Mouse (Mus musculus): ENCODE data around the gene Paqr8. TPM values are rescaled to one million over a fixed set of nuclear protein-coding genes. Genes with fewer than 3 reads are reported as not detected.
A peak's percentile ranks its signal among the peaks of the same experiment; 100 is the strongest.

Paqr8 gene
- polyA plus RNA-seq, 1 experiment: 1.5 TPM

- H3K79me2 ChIP-seq (ENCODE audit: control insufficient read depth, insufficient read depth): no peaks in the 10 kb centered on the region
- no peaks in the 10 kb centered on the region for H3K36me3 ChIP-seq (ENCODE audit: control insufficient read depth, insufficient read depth)
- no peak overlapping the region for H3ac ChIP-seq (ENCODE audit: control insufficient read depth, insufficient read length, low read depth)
- TF ChIP-seq USF1 (IDR thresholded peaks at IDR 0.05; ENCODE audit: low read depth): no peak
- no peak for TF ChIP-seq CTCF (IDR thresholded peaks at IDR 0.05; ENCODE audit: control insufficient read depth, insufficient read depth, insufficient read length)
- no peaks in the 10 kb centered on the region for H3K79me3 ChIP-seq (ENCODE audit: low read depth)
- no peaks in the 10 kb centered on the region for H3K27me3 ChIP-seq (ENCODE audit: control insufficient read depth, insufficient read depth, insufficient read length)
- H3K4me3 ChIP-seq (ENCODE audit: insufficient read depth, poor library complexity, severe bottlenecking): no peak overlapping the region
Measured at GRCm38 (mm10) chr1:20874061-20874460, 16.3 kb upstream of the Paqr8 start.

GRCm38 (mm10) chr1:20877355-20877754 lies 13.1 kb upstream of the Paqr8 start:
- TF ChIP-seq MAX (IDR thresholded peaks at IDR 0.05) (no peak), MYOD1 (IDR thresholded peaks at IDR 0.05; ENCODE audit: control insufficient read depth, insufficient read length, low read depth) (no peak), FOSL1 (IDR thresholded peaks at IDR 0.05; ENCODE audit: insufficient read depth, low read length, poor library complexity, severe bottlenecking) (no peak), MYOG (IDR thresholded peaks at IDR 0.05; ENCODE audit: control insufficient read depth, extremely low read depth, insufficient read length) (no peak), USF1 (IDR thresholded peaks at IDR 0.05; ENCODE audit: low read depth) (no peak), CEBPB (IDR thresholded peaks at IDR 0.05; ENCODE audit: low read depth) (no peak), CTCF (IDR thresholded peaks at IDR 0.05; ENCODE audit: control insufficient read depth, insufficient read depth, insufficient read length) (no peak)
- Histone ChIP-seq H3K79me3 (ENCODE audit: low read depth) (no peaks in the 10 kb centered on the region), H3K27me3 (ENCODE audit: control insufficient read depth, insufficient read depth, insufficient read length) (no peaks in the 10 kb centered on the region), H3K4me3 (ENCODE audit: insufficient read depth, poor library complexity, severe bottlenecking) (no peak overlapping the region), H3ac (ENCODE audit: control insufficient read depth, insufficient read length, low read depth) (no peak overlapping the region), H3K36me3 (ENCODE audit: control insufficient read depth, insufficient read depth) (no peaks in the 10 kb centered on the region), H3K79me2 (ENCODE audit: control insufficient read depth, insufficient read depth) (no peaks in the 10 kb centered on the region)

GRCm38 (mm10) chr1:20879361-20879760 lies 11.0 kb upstream of the Paqr8 start:
- no peak overlapping the region for H3ac ChIP-seq (ENCODE audit: control insufficient read depth, insufficient read length, low read depth)
- no peaks in the 10 kb centered on the region for H3K36me3 ChIP-seq (ENCODE audit: control insufficient read depth, insufficient read depth)
- H3K79me2 ChIP-seq (ENCODE audit: control insufficient read depth, insufficient read depth): no peaks in the 10 kb centered on the region
- TF ChIP-seq USF1 (IDR thresholded peaks at IDR 0.05; ENCODE audit: low read depth) (no peak), MYOG (IDR thresholded peaks at IDR 0.05; ENCODE audit: control insufficient read depth, extremely low read depth, insufficient read length) (no peak), CTCF (IDR thresholded peaks at IDR 0.05; ENCODE audit: control insufficient read depth, insufficient read depth, insufficient read length) (no peak), MYOD1 (IDR thresholded peaks at IDR 0.05; ENCODE audit: control insufficient read depth, insufficient read length, low read depth) (no peak), FOSL1 (IDR thresholded peaks at IDR 0.05; ENCODE audit: insufficient read depth, low read length, poor library complexity, severe bottlenecking) (no peak), CEBPB (IDR thresholded peaks at IDR 0.05; ENCODE audit: low read depth) (no peak), MAX (IDR thresholded peaks at IDR 0.05) (no peak)
- H3K27me3 ChIP-seq (ENCODE audit: control insufficient read depth, insufficient read depth, insufficient read length): no peaks in the 10 kb centered on the region
- H3K4me3 ChIP-seq (ENCODE audit: insufficient read depth, poor library complexity, severe bottlenecking): no peak overlapping the region
- no peaks in the 10 kb centered on the region for H3K79me3 ChIP-seq (ENCODE audit: low read depth)

- no peaks in the 10 kb centered on the region for H3K27me3 ChIP-seq (ENCODE audit: control insufficient read depth, insufficient read depth, insufficient read length)
- no peak overlapping the region for H3K4me3 ChIP-seq (ENCODE audit: insufficient read depth, poor library complexity, severe bottlenecking)
- no peak overlapping the region for H3ac ChIP-seq (ENCODE audit: control insufficient read depth, insufficient read length, low read depth)
- no peaks in the 10 kb centered on the region for H3K79me2 ChIP-seq (ENCODE audit: control insufficient read depth, insufficient read depth)
- H3K36me3 ChIP-seq (ENCODE audit: control insufficient read depth, insufficient read depth): no peaks in the 10 kb centered on the region
- no peaks in the 10 kb centered on the region for H3K79me3 ChIP-seq (ENCODE audit: low read depth)
- no peak for TF ChIP-seq USF1 (IDR thresholded peaks at IDR 0.05; ENCODE audit: low read depth)
- TF ChIP-seq CEBPB (IDR thresholded peaks at IDR 0.05; ENCODE audit: low read depth): no peak
Measured at GRCm38 (mm10) chr1:20883079-20883478, 7.3 kb upstream of the Paqr8 start.

- H3ac ChIP-seq (ENCODE audit: control insufficient read depth, insufficient read length, low read depth): peak overlapping the region; percentile 13
- peak overlapping the region; percentile 39 for H3K4me3 ChIP-seq (ENCODE audit: insufficient read depth, poor library complexity, severe bottlenecking)
- H3K27me3 ChIP-seq (ENCODE audit: control insufficient read depth, insufficient read depth, insufficient read length): no peaks in the 10 kb centered on the region
- TF ChIP-seq CEBPB (IDR thresholded peaks at IDR 0.05; ENCODE audit: low read depth): no peak
- TF ChIP-seq MYOD1 (IDR thresholded peaks at IDR 0.05; ENCODE audit: control insufficient read depth, insufficient read length, low read depth): no peak
- no peak for TF ChIP-seq MAX (IDR thresholded peaks at IDR 0.05)
- TF ChIP-seq CTCF (IDR thresholded peaks at IDR 0.05; ENCODE audit: control insufficient read depth, insufficient read depth, insufficient read length): no peak
- no peak for TF ChIP-seq FOSL1 (IDR thresholded peaks at IDR 0.05; ENCODE audit: insufficient read depth, low read length, poor library complexity, severe bottlenecking)
- TF ChIP-seq MYOG (IDR thresholded peaks at IDR 0.05; ENCODE audit: control insufficient read depth, extremely low read depth, insufficient read length): no peak
- H3K79me3 ChIP-seq (ENCODE audit: low read depth): no peaks in the 10 kb centered on the region
- no peaks in the 10 kb centered on the region for H3K36me3 ChIP-seq (ENCODE audit: control insufficient read depth, insufficient read depth)
- H3K79me2 ChIP-seq (ENCODE audit: control insufficient read depth, insufficient read depth): no peaks in the 10 kb centered on the region
Measured at GRCm38 (mm10) chr1:20889677-20890403, 566 bp upstream of the Paqr8 start.

- no peaks in the 10 kb centered on the region for H3K36me3 ChIP-seq (ENCODE audit: control insufficient read depth, insufficient read depth)
- H3K4me3 ChIP-seq (ENCODE audit: insufficient read depth, poor library complexity, severe bottlenecking): peak overlapping the region; percentile 39
- TF ChIP-seq USF1 (IDR thresholded peaks at IDR 0.05; ENCODE audit: low read depth) (no peak), CTCF (IDR thresholded peaks at IDR 0.05; ENCODE audit: control insufficient read depth, insufficient read depth, insufficient read length) (peak; percentile 48)
- no peaks in the 10 kb centered on the region for H3K27me3 ChIP-seq (ENCODE audit: control insufficient read depth, insufficient read depth, insufficient read length)
- no peaks in the 10 kb centered on the region for H3K79me3 ChIP-seq (ENCODE audit: low read depth)
- H3K79me2 ChIP-seq (ENCODE audit: control insufficient read depth, insufficient read depth): no peaks in the 10 kb centered on the region
- H3ac ChIP-seq (ENCODE audit: control insufficient read depth, insufficient read length, low read depth): peak overlapping the region; percentile 71
Measured at GRCm38 (mm10) chr1:20890941-20891399, 564 bp downstream of the Paqr8 start.
